Comparison of ENCODE assay signal across 7 mouse cellular contexts in the genomic region with DNA sequence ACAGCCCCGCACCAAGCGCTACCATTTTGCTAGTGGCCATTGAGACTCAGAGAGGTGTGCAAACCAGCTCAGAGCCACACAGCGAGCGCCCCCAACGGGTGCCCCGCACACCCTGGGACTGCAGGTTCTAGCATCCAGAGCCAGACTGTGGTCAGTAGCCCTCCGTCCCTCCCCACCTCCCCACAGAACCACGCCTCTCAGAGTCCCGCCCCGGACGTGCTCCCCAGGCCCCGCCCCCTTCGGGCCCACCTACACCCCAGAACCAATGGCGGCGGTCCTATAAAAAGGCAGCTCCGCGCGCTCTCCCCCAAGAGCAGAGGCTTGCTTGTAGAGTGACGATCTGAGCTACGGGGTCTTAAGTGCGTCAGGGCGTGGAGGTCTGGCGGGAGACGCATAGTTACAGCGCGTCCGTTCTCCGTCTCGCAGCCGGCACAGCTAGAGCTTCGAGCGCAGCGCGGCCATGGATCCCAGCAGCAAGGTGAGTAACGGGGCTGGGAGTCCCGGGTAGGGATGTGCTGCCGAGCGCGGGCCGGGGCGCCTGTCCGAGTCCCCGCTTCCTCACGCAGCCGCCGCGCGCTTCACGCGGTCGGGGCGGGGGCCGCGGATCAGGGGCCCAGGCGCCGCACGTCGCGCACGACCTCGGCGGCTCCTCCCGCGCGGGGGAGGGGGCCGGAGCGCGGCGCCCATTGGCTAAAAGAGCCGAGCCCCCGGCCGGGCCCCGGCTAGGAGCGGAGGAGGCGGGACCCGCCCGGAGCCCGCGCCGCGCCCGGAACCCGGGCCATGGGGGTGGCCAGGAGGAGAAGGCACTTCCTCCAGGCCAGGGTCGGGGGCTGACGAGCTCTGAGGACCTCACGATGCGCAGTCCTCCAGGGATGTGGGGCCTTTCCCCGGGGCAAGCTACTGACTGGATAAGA. TPM values are rescaled to one million over a fixed set of nuclear protein-coding genes. Genes with fewer than 3 reads are reported as not detected.
DNase-seq lines count a peak whose midpoint lies in the region; ATAC-seq lines count a peak whose summit lies in the region.

A gene (plus strand): TSS at position 217 of the 914 bp plus-strand sequence.

- peak within 1 kb of the TSS; percentile 86 for H3K9ac ChIP-seq in limb, embryonic 11.5 days (ENCODE audit: low read length)
- H3K9ac ChIP-seq in midbrain, embryonic 14.5 days (replicated peaks; ENCODE audit: low read length) = peak within 1 kb of the TSS; percentile 73

- no peaks in the 10 kb centered on the region for H3K36me3 ChIP-seq in limb, embryonic 11.5 days (ENCODE audit: control insufficient read depth, insufficient read depth, low read length)
- H3K36me3 ChIP-seq in midbrain, embryonic 14.5 days (ENCODE audit: control insufficient read depth, insufficient read depth, low read length) = no peaks in the 10 kb centered on the region

- DNase-seq in adrenal gland, adult 8-10 months = peak; percentile 91
- peak; percentile 93 for DNase-seq in embryo, embryonic 11.5 days (ENCODE audit: low read depth, low spot score)
- DNase-seq in heart, adult 11 months = peak; percentile 99
- peak; percentile 91 for DNase-seq in kidney, adult 18-20 months
- DNase-seq in limb, embryonic 11.5 days (ENCODE audit: low spot score) = peak; percentile 98
- peak; percentile 94 for DNase-seq in midbrain, embryonic 14.5 days
- DNase-seq in spleen, adult 18-20 months = peak; percentile 90 to 92

- H3K27ac ChIP-seq in limb, embryonic 11.5 days (replicated peaks; ENCODE audit: low read depth, low read length) = peak within 1 kb of the TSS; percentile 97
- peak within 1 kb of the TSS; percentile 89 for H3K27ac ChIP-seq in midbrain, embryonic 14.5 days (replicated peaks; ENCODE audit: low read depth, low read length)

- no peaks in the 10 kb centered on the region for H3K9me3 ChIP-seq in limb, embryonic 11.5 days (ENCODE audit: control insufficient read depth, low read length)
- no peaks in the 10 kb centered on the region for H3K9me3 ChIP-seq in midbrain, embryonic 14.5 days (ENCODE audit: control insufficient read depth, low read length)

- H3K4me1 ChIP-seq in limb, embryonic 11.5 days (ENCODE audit: control insufficient read depth, insufficient read depth, low read length) = peaks cover 10% of the 10 kb centered on the region
- H3K4me1 ChIP-seq in midbrain, embryonic 14.5 days (ENCODE audit: control insufficient read depth, insufficient read depth, low read length) = peaks cover 14% of the 10 kb centered on the region

- no peaks in the 10 kb centered on the region for H3K27me3 ChIP-seq in limb, embryonic 11.5 days (ENCODE audit: control insufficient read depth, insufficient read depth, low read length)
- H3K27me3 ChIP-seq in midbrain, embryonic 14.5 days (ENCODE audit: control insufficient read depth, insufficient read depth, low read length) = no peaks in the 10 kb centered on the region

- H3K4me3 ChIP-seq in limb, embryonic 11.5 days (ENCODE audit: low read depth, low read length) = peak within 1 kb of the TSS; percentile 80
- peak within 1 kb of the TSS; percentile 81 for H3K4me3 ChIP-seq in midbrain, embryonic 14.5 days (replicated peaks; ENCODE audit: low read depth, low read length)

- H3K4me2 ChIP-seq in limb, embryonic 11.5 days (ENCODE audit: low read depth, severe bottlenecking) = peak within 1 kb of the TSS; percentile 61
- H3K4me2 ChIP-seq in midbrain, embryonic 14.5 days (ENCODE audit: low read length) = peak within 1 kb of the TSS; percentile 82

- WGBS in limb, embryonic 11.5 days = under 1% methylated on average over 88 of the region's 88 CpGs
- under 1% methylated on average over 88 of the region's 88 CpGs for WGBS in midbrain, embryonic 14.5 days

- peak; percentile 94 for ATAC-seq in limb, embryonic 11.5 days (ENCODE audit: insufficient number of reproducible peaks, low FRiP score, low TSS enrichment, low read depth)
- peak; percentile 92 for ATAC-seq in midbrain, embryonic 14.5 days (ENCODE audit: low FRiP score, low TSS enrichment)

RNA-seq across cellular contexts. Expression of the gene that starts here (rescaled TPM):
- 10 to 100 TPM; 22.2 to 27.9 (median 26.0) TPM for total RNA-seq in adrenal gland, adult 8-10 months (2022)
- 99.7 and 113 TPM in 2 replicates for polyA plus RNA-seq in limb, embryonic 11.5 days (2014; fragmentation: Nextera tagmentation; extraction: Ambion mirVana)
- 61.3 and 94.4 TPM in 2 replicates for polyA plus RNA-seq in midbrain, embryonic 14.5 days (2014; fragmentation: Nextera tagmentation; extraction: Ambion mirVana)

Comparison
In these comparisons a context has a peak if more than half of its experiments do, and no peak if none do; other contexts are left out.
1. Peak in every context shown above with its lines: DNase-seq, ATAC-seq, H3K4me3 ChIP-seq and H3K27ac ChIP-seq.